Mouse (Mus musculus) lung, postnatal 10 days (tissue): Measurements from ENCODE around the gene Gm17428.
"Not testable (repeated sequence)": the region's sequence is repeated elsewhere in the genome, so short reads cannot be mapped to it uniquely, and the experiment has no call there.

Source experiments
- DNase-seq: peaks from one replicate; pipeline ENCODE4 v3.0.0; 2021

Gm17428 gene

DNA sequence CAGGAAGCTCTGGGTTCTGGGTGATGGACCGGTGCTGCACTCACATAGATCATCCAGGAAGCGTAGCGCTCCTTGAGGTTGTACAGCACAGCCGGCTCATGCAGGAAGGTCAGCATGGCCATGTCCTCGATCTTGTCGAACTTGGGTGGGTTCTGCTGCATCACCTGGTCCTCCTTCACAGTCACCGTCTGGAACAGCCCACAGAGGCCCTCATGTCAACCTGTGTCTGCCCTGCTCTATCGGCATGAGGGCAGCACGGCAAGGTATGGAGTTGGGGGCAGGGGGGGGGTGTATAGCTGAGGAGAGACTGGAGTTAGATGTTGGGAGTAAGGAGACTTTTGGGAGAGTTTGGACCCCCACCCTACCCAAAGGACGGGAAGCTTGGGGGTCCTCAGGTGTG lies 15.5 kb downstream of the Gm17428 start:
- DNase-seq = no peak

DNA sequence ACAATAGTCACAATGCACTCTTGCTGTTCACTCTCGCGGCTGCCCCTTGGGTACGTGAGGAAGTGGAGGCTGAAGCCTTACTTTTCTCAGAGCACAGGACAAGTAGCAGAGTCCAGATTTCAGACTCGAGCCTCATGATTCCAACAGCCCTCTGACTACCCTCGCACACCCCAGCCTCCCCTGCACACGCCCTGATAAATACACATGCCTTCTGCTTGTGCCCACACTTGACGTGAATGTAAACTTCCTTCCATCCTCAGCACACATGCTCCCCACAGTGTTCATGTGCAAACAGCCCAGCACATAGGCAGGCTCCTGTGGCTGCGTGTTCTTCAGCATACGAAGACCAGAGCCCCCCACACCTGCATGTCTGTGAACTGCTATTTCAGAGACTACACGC lies 16.9 kb downstream of the Gm17428 start:
- no peak for DNase-seq

DNA sequence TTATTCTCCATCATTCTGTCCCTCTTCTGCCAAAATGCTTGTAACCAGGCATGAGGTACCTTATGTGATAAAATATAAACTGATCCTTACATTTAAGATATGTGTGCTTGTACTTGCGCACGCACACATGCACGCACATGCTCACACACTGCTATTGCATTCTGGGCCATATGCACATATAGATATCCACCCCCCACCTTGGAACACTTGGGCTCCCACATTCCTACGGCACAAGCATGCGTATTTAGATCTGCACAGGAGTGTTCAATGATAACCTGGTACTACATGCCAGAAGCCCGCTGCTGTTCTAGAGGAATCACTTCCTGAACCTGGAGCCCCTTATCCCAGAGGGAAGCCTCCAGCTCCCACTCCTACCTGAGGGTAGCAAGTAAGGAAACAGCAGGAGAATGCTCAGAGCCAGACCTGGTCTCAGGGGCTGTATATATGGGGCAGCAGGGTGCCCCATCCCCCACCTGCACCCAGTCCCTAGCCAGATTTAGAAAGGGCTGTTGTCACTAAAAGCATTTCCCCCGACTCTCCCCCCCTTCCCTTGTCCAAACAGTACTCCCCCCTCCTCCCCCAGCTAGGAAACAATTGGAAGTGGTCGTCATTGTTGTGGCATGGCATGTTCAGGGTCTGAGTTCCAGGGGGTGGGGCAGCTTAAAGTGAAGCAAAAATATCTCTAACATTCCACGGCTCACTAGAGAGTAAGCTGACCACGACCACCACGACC lies 17.6 kb downstream of the Gm17428 start, which contains the start of gene Myh7:
Myh7 (minus strand) TSS at position 491 of the 733 bp plus-strand sequence.
- DNase-seq = no peak

DNA sequence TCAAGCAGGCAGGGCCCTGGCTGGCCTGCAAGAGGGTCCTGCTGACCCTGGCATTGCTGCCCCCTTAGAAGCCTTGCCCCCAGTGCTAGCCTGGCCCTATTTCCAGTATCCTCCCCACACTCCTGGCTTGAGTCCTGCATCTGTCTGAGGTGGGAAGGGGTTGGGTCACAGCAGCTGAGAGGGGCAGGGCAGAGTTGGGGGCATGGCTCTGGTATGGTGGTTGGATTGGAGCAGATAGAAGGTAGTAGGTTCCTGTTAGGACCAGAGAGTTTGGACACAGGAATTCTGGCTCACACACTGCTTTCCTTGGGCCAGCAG lies 18.1 kb downstream of the Gm17428 start:
- DNase-seq = no peak

DNA sequence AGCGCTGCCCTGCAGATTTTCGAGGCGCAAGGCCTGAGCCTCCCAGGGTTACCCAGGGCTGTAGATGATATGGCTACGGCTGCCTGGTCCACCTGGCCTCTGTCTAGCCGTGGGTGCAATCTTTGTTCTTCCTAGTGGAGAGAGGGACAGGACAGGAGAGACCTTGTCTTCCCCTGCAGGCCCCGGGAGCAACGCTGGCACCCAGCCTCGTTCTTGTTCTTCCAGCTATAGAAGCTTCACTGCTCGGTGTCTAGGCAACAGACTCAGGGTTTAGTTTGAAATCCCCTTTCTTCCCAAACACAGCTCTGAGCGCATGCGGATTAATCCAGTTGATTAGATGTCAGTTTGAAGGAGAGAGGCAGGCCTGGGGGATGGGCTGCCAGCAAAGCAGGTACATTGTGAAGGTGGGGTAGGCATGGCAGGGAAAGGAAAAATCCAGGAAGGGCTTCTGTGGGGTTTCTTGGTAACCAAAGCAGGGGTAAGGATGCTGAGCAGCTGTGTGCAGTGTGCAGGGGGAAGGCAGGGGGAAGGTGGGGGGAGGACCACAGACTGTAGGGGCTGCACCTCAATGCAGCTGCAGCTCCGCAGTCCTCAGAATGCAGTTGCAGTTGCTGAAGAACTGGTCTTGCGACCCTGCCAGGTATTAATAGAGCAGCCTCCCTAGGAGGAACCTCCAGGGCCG lies 18.9 kb downstream of the Gm17428 start:
- no peak for DNase-seq

- DNase-seq = no peak
Observed at GRCm38 (mm10) chr14:54996793-54997192, 20.1 kb downstream of the Gm17428 start.

GRCm38 (mm10) chr14:54997297-54997696 lies 20.6 kb downstream of the Gm17428 start:
- DNase-seq = no peak

DNA sequence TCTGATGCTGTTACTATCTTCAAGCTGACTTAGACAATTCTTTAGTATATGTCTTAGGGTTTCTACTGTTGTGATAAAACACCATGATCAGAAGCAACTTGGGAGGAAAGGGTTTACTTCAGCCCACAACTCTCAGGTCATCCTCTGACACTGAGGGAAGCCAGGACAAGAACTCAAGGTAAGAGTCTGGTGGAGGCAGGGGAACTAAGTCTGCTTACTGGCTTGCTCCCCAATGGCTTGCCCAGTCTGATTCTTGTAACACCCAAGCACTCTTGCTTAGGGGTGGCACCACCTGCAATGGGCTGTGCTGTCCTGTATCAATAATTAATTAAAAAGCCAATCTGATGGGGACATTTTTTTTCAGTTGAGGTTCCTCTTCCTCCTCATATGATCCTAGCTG lies 21.9 kb downstream of the Gm17428 start:
- no peak for DNase-seq

DNA sequence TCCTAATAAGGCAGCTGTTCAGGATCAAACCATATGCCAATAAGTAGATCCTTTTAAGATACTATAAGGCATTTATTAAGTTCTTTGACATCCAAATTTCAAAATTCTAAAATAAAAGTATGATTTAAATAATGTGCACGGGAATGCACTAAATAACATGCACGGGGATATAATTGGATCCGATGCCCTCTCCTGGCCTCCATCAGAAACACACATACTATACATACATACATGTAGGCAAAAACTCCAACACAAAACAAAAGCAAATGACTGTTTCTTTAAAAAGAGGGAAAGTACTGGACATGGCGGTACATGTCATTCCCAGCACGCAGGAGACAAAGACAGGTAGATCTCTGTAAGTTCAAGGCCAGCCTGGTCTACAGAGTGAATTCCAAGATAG lies 23.1 kb downstream of the Gm17428 start:
- DNase-seq = not testable (repeated sequence)

GRCm38 (mm10) chr14:55000814-55001213 lies 24.1 kb downstream of the Gm17428 start:
- no peak for DNase-seq

- no peak for DNase-seq
Observed at GRCm38 (mm10) chr14:55001446-55001845, 24.7 kb downstream of the Gm17428 start.

GRCm38 (mm10) chr14:55001938-55002686 lies 25.4 kb downstream of the Gm17428 start:
- DNase-seq = peak; percentile 18

DNA sequence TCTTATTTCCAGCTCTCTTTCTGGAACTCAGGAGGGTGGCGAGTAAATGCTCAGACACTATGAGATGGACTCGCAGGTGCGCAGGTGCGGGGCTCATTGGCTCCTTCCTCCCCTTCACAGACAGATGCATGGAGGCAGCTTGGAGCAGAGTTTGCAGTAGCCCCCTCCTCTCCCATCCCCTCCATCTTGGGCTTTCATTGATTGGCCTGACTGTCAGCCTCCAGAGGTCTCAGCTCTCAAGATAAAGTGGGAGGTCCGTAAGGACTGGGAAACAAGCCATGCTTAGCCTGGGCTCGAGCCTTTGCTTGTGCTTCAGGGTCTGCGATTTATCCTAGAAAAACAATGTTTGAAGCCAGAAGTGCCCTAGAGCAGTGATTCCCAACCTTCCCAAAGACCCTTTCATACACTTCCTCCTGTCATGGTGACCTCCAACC lies 26.0 kb downstream of the Gm17428 start:
- DNase-seq = no peak

DNA sequence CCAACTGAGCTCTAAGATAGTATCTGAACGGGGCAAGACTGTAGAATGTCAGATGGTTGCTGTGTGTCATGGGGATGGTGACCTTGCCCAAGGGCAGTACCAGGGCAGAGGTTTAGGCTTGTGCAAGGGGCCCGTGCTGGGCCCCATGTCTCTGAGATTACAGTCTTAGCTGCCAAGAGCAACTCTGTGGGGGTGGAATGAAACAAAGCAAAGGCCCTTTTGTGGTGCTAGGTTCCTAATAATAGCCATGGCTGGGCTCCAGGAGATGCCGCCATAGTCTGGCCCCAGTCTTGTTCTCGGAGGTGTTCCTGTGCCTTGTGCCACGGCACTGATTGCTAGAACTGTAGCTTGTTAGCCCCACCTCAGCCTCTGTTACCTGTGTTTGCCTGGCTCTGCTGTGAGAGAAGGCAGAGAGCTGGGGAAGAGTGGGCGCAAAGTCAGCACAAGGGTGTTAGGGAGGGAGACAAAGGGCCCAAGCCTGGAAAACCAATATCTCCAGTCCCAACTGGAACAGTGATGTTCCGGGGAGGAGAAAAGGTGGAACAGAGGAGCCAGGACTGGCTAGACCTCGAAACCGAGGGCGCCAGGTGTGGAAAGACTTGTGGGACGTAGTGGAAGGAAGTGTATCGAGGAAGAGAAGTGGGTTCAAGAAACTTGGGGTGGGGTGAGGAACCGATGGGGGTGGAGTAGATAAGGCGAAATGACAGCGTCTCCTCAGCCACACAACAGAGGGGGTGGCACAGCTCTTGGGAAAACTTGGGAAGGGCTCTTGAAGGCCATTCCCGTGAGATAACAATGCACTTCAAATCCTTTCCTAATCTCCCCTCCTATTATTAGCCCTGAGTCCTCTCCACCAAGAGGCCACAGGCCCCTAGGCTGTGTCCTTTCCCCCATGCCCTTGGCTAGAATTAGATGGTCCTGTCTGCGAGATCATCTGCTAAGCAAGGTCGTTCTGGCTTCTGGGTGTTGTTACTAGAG lies 27.4 kb downstream of the Gm17428 start:
- no peak for DNase-seq

DNA sequence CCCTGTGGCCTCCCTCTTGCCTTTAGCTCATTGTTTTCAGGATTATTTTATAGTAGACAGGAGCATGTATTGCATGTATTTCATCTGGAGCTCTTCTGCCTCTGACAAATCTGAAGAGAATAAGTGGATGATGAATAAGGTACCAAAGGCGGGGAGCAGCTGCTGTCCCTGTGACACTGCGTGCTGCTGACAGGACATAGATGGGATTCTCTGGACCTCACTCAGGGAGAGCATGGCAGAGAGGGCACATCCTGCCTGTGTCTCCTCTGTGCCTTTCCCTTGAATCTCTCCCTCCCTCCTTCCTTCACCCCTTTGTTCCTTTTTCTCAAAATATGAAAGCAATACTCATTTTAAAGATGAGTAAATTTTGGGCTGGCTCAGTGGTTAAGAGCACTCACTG lies 28.8 kb downstream of the Gm17428 start:
- peak; percentile 52 for DNase-seq

- DNase-seq = no peak
Observed at GRCm38 (mm10) chr14:55005967-55006366, 29.2 kb downstream of the Gm17428 start.

DNA sequence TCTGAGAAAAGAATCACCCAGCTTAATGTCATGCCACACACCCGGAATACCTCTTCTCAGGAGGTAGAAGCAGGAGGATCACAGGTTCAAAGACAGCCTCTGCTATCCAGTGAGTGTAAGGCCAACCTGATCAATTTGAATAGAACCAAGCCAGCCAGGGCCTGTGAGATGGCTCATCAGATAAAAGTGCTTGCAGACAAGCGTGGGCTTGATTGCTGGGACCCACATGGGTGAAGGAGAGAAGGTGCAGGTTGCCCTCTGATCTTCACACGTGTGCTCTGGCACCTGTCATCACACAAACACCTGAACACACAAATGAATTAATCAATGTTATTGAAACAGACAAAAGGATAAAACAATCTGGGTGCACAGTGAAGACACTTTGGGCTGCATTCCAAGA lies 29.8 kb downstream of the Gm17428 start:
- DNase-seq = no peak

DNA sequence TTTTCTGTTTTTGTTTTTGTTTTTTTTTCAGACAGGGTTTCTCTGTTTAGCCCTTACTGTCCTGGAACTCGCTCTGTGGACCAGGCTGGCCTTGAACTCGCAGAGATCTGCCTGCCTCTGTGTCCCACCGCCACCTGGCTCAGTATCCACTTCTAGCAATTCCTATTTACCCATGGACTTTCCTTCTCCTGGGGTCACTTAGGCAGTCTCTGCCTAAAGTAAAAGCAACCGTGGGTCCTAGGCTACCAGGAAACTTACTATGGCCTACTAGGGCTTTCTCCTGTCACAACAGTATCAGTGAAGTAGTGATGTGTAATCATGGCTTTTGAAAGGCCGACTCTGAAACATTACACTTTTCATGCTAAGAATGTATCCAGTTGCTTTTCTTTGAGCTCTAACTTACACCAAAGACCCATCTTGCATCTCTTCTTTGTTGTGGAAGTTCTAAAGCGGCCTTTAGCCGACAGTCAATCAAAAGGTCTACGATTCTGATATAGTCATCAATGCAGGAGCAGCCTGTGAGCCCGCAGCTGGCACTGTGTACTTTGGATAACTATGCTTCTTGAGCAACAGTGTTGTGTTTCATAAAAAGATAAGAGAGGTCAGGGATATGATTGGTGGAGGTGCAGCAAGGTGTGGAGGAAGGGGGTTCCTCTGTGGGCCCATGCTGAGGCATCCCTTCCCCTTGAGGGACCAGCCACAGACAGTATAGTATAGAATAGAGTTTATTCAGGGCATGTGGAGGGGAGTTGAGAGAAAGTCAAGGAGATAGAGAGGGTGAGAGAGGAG lies 30.6 kb downstream of the Gm17428 start:
- no peak for DNase-seq

DNA sequence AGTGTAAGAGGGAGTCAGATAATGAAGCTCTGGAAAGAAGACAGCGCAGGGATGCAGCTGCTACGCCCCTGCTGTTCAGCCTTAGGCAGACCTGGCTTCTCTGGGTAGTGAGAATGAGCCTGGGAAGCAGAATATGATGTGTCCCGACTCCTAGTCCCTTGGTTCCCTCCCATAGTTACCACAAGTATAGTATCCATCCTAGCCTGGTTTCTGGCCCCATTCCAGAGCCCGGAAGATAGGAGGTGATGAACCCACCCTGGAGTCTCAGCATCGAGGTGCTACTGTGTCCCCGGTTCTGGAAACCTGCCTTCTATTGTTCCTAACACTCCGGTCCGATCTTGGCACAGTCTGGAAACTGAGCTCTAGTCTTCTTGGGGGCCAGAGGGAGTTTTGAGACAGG lies 31.7 kb downstream of the Gm17428 start:
- no peak for DNase-seq

- no peak for DNase-seq
Observed at GRCm38 (mm10) chr14:55011116-55011515, 34.4 kb downstream of the Gm17428 start.

- DNase-seq = no peak
Observed at GRCm38 (mm10) chr14:55014591-55014990, 37.9 kb downstream of the Gm17428 start.
